Mouse (Mus musculus): ENCODE data around the gene Ttc29. TPM values are rescaled to one million over a fixed set of nuclear protein-coding genes. Genes with fewer than 3 reads are reported as not detected.

The Ttc29 gene
- polyA plus RNA-seq, 1 experiment from 2014 or later: 0.68 TPM

- Histone ChIP-seq H3K9ac (ENCODE audit: low read depth, low read length) (no peak overlapping the region), H3K27me3 (ENCODE audit: control insufficient read depth, insufficient read depth, low read length) (no peaks in the 10 kb centered on the region), H3K9me3 (ENCODE audit: control insufficient read depth, low read length) (no peaks in the 10 kb centered on the region), H3K36me3 (ENCODE audit: control insufficient read depth, insufficient read depth, low read length) (no peaks in the 10 kb centered on the region), H3K4me1 (replicated peaks; ENCODE audit: control insufficient read depth, insufficient read depth, low read length) (0 out of 2 replicates have a peak, but pooled peaks cover 2% of the 10 kb centered on the region), H3K4me2 (replicated peaks; ENCODE audit: low read depth, low read length) (no peak overlapping the region), H3K4me3 (ENCODE audit: low read depth, low read length) (no peak overlapping the region), H3K27ac (ENCODE audit: low read depth, low read length) (no peak overlapping the region)
- WGBS: 58% methylated on average over 2 of the region's 2 CpGs
- DNase-seq (ENCODE audit: low spot score): no peak
- no peak for ATAC-seq (ENCODE audit: low FRiP score)
Measured at GRCm38 (mm10) chr8:78230721-78231120, 17.6 kb downstream of the Ttc29 start.

- Histone ChIP-seq H3K4me2 (replicated peaks; ENCODE audit: low read depth, low read length) (no peak overlapping the region), H3K4me1 (replicated peaks; ENCODE audit: control insufficient read depth, insufficient read depth, low read length) (0 out of 2 replicates have a peak, but pooled peaks cover 2% of the 10 kb centered on the region), H3K9ac (ENCODE audit: low read depth, low read length) (no peak overlapping the region), H3K4me3 (ENCODE audit: low read depth, low read length) (no peak overlapping the region), H3K36me3 (ENCODE audit: control insufficient read depth, insufficient read depth, low read length) (no peaks in the 10 kb centered on the region), H3K9me3 (ENCODE audit: control insufficient read depth, low read length) (no peaks in the 10 kb centered on the region), H3K27me3 (ENCODE audit: control insufficient read depth, insufficient read depth, low read length) (no peaks in the 10 kb centered on the region), H3K27ac (ENCODE audit: low read depth, low read length) (no peak overlapping the region)
- no peak for DNase-seq (ENCODE audit: low spot score)
- no peak for ATAC-seq (ENCODE audit: low FRiP score)
- WGBS: 57% methylated on average over 14 of the region's 14 CpGs
Measured at GRCm38 (mm10) chr8:78232870-78233707, 20.0 kb downstream of the Ttc29 start.

GRCm38 (mm10) chr8:78233708-78234201 is 20.7 kb downstream of the Ttc29 start:
- no peak for DNase-seq (ENCODE audit: low spot score)
- H3K9me3 ChIP-seq (ENCODE audit: control insufficient read depth, low read length): no peaks in the 10 kb centered on the region
- no peaks in the 10 kb centered on the region for H3K27me3 ChIP-seq (ENCODE audit: control insufficient read depth, insufficient read depth, low read length)
- H3K4me2 ChIP-seq (replicated peaks; ENCODE audit: low read depth, low read length): no peak overlapping the region
- no peak overlapping the region for H3K4me3 ChIP-seq (ENCODE audit: low read depth, low read length)
- H3K9ac ChIP-seq (ENCODE audit: low read depth, low read length): no peak overlapping the region
- no peaks in the 10 kb centered on the region for H3K36me3 ChIP-seq (ENCODE audit: control insufficient read depth, insufficient read depth, low read length)
- H3K4me1 ChIP-seq (replicated peaks; ENCODE audit: control insufficient read depth, insufficient read depth, low read length): 0 out of 2 replicates have a peak, but pooled peaks cover 2% of the 10 kb centered on the region
- no peak for ATAC-seq (ENCODE audit: low FRiP score)
- H3K27ac ChIP-seq (ENCODE audit: low read depth, low read length): no peak overlapping the region
- WGBS: 84% methylated on average over 7 of the region's 7 CpGs

- ATAC-seq (ENCODE audit: low FRiP score): no peak
- peak; percentile 47 for DNase-seq (ENCODE audit: low spot score)
- WGBS: 66% methylated on average over 6 of the region's 6 CpGs
- no peak overlapping the region for H3K9ac ChIP-seq (ENCODE audit: low read depth, low read length)
- H3K9me3 ChIP-seq (ENCODE audit: control insufficient read depth, low read length): no peaks in the 10 kb centered on the region
- H3K4me1 ChIP-seq (replicated peaks; ENCODE audit: control insufficient read depth, insufficient read depth, low read length): no peaks in the 10 kb centered on the region
- H3K4me3 ChIP-seq (ENCODE audit: low read depth, low read length): no peak overlapping the region
- H3K27me3 ChIP-seq (ENCODE audit: control insufficient read depth, insufficient read depth, low read length): no peaks in the 10 kb centered on the region
- H3K36me3 ChIP-seq (ENCODE audit: control insufficient read depth, insufficient read depth, low read length): no peaks in the 10 kb centered on the region
- no peak overlapping the region for H3K4me2 ChIP-seq (replicated peaks; ENCODE audit: low read depth, low read length)
- H3K27ac ChIP-seq (ENCODE audit: low read depth, low read length): no peak overlapping the region
Measured at GRCm38 (mm10) chr8:78237972-78238675, 25.0 kb downstream of the Ttc29 start.

GRCm38 (mm10) chr8:78251115-78251514 is 38.0 kb downstream of the Ttc29 start:
- DNase-seq (ENCODE audit: low spot score) (no peak), ATAC-seq (ENCODE audit: low FRiP score) (peak; percentile 54)
- no peak overlapping the region for H3K4me3 ChIP-seq (ENCODE audit: low read depth, low read length)
- no peak overlapping the region for H3K9ac ChIP-seq (ENCODE audit: low read depth, low read length)
- H3K4me1 ChIP-seq (replicated peaks; ENCODE audit: control insufficient read depth, insufficient read depth, low read length): no peaks in the 10 kb centered on the region
- no peak overlapping the region for H3K27ac ChIP-seq (ENCODE audit: low read depth, low read length)
- no peaks in the 10 kb centered on the region for H3K9me3 ChIP-seq (ENCODE audit: control insufficient read depth, low read length)
- H3K27me3 ChIP-seq (ENCODE audit: control insufficient read depth, insufficient read depth, low read length): no peaks in the 10 kb centered on the region
- no peaks in the 10 kb centered on the region for H3K36me3 ChIP-seq (ENCODE audit: control insufficient read depth, insufficient read depth, low read length)
- WGBS: 45% methylated on average over 1 of the region's 3 CpGs
- no peak overlapping the region for H3K4me2 ChIP-seq (replicated peaks; ENCODE audit: low read depth, low read length)

- 87% methylated on average over 4 of the region's 4 CpGs for WGBS
- Histone ChIP-seq H3K9me3 (ENCODE audit: control insufficient read depth, low read length) (no peaks in the 10 kb centered on the region), H3K36me3 (ENCODE audit: control insufficient read depth, insufficient read depth, low read length) (no peaks in the 10 kb centered on the region), H3K4me3 (ENCODE audit: low read depth, low read length) (no peak overlapping the region), H3K27me3 (ENCODE audit: control insufficient read depth, insufficient read depth, low read length) (no peaks in the 10 kb centered on the region), H3K27ac (ENCODE audit: low read depth, low read length) (no peak overlapping the region), H3K4me1 (replicated peaks; ENCODE audit: control insufficient read depth, insufficient read depth, low read length) (no peaks in the 10 kb centered on the region), H3K9ac (ENCODE audit: low read depth, low read length) (no peak overlapping the region), H3K4me2 (replicated peaks; ENCODE audit: low read depth, low read length) (no peak overlapping the region)
- DNase-seq (ENCODE audit: low spot score): no peak
- no peak; the same call in 1 of the 2 replicates for ATAC-seq (ENCODE audit: low FRiP score)
Measured at GRCm38 (mm10) chr8:78254374-78254773, 41.3 kb downstream of the Ttc29 start.

- DNase-seq (ENCODE audit: low spot score): no peak
- no peaks in the 10 kb centered on the region for H3K4me1 ChIP-seq (replicated peaks; ENCODE audit: control insufficient read depth, insufficient read depth, low read length)
- no peaks in the 10 kb centered on the region for H3K9me3 ChIP-seq (ENCODE audit: control insufficient read depth, low read length)
- no peak overlapping the region for H3K4me2 ChIP-seq (replicated peaks; ENCODE audit: low read depth, low read length)
- ATAC-seq (ENCODE audit: low FRiP score): no peak
- 96% methylated on average over 3 of the region's 3 CpGs for WGBS
- no peak overlapping the region for H3K4me3 ChIP-seq (ENCODE audit: low read depth, low read length)
- H3K27ac ChIP-seq (ENCODE audit: low read depth, low read length): no peak overlapping the region
- no peaks in the 10 kb centered on the region for H3K27me3 ChIP-seq (ENCODE audit: control insufficient read depth, insufficient read depth, low read length)
- no peaks in the 10 kb centered on the region for H3K36me3 ChIP-seq (ENCODE audit: control insufficient read depth, insufficient read depth, low read length)
- H3K9ac ChIP-seq (ENCODE audit: low read depth, low read length): no peak overlapping the region
Measured at GRCm38 (mm10) chr8:78255011-78255410, 41.9 kb downstream of the Ttc29 start.

GRCm38 (mm10) chr8:78265506-78265905 is 52.4 kb downstream of the Ttc29 start:
- 85% methylated on average over 5 of the region's 5 CpGs for WGBS
- Histone ChIP-seq H3K4me3 (ENCODE audit: low read depth, low read length) (no peak overlapping the region), H3K36me3 (ENCODE audit: control insufficient read depth, insufficient read depth, low read length) (no peaks in the 10 kb centered on the region), H3K27me3 (ENCODE audit: control insufficient read depth, insufficient read depth, low read length) (no peaks in the 10 kb centered on the region), H3K4me1 (replicated peaks; ENCODE audit: control insufficient read depth, insufficient read depth, low read length) (no peaks in the 10 kb centered on the region), H3K27ac (ENCODE audit: low read depth, low read length) (no peak overlapping the region), H3K9me3 (ENCODE audit: control insufficient read depth, low read length) (no peaks in the 10 kb centered on the region), H3K9ac (ENCODE audit: low read depth, low read length) (no peak overlapping the region), H3K4me2 (replicated peaks; ENCODE audit: low read depth, low read length) (no peak overlapping the region)
- no peak for ATAC-seq (ENCODE audit: low FRiP score)
- DNase-seq (ENCODE audit: low spot score): no peak

Data from hindbrain, embryonic 11.5 days (tissue).